Mouse (Mus musculus): ENCODE measurements around the gene Cdc42ep5. TPM values are rescaled to one million over a fixed set of nuclear protein-coding genes. Genes with fewer than 3 reads are reported as not detected.
"Not testable (repeated sequence)": the region's sequence is repeated elsewhere in the genome, so short reads cannot be mapped to it uniquely, and the experiment has no call there.

Cdc42ep5 gene
- total RNA-seq (2022) = 1 to 10 TPM; 1.5 to 2.2 (median 2.0) TPM

DNA sequence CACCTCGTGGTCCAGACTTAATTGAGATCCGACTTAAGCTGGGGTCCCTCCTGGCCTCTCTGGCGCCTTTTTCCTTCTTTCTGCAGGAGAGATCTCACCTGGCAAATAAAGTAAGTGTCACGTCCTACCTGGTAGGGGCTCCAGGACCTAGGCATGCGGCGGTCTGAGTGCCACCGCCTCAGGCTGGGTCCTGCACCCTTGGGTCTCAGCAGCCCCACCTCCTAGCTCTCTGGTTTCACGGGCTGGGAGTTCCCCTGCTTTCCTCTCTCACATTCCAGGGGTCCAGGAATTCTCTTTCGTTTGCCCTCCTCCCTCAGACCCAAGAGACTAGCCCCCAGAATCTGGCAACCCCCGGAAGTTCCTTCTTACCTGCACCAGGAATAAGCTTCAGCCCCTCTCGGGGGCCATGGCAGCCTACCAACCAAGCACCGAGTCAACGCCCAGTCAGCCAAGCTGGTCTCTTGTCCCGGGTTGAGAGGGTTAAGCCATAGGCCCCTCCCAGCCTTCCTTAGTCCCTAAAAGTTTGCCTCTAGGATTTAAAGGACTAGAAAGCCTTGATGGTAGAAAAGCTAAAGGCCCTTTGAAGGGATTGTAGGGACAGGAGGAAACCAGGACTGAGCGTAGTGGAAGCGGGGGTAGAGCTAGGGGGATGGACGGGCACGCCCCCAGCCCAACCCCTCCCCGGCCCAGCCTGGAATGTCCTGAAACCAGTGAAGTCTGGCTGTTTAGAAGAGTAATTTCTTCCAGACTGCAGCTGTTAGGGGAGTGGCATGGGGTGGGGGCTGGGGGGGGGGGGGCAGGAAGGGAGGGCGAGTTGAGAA, at the start of gene Cdc42ep5:
TSS of gene Cdc42ep5 (minus strand) at position 771 of the 821 bp plus-strand sequence.
- peak; percentile 42 to 43 for DNase-seq (ENCODE audit: low spot score in 2 of 2)

DNA sequence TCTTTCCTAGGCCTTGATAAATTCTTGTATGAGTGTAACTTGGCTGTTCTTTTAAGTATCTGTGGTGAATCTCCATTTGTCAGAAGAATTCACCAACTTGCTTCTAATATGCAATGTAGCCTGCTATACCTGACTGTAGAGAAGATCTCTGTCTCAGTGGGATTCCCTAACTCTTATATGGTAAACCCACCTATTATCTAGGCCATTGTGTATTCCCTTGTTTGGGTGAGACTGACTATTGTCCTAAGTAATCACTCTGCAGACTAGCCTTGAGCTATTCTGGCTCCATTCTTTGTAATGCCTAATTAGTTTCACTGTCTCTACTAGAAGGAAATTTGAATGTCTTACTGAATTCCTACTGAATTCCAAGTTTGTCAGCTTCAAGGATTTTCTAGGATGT, 48.8 kb upstream of the Cdc42ep5 start:
- not testable (repeated sequence) for DNase-seq (ENCODE audit: low spot score in 2 of 2)

DNA sequence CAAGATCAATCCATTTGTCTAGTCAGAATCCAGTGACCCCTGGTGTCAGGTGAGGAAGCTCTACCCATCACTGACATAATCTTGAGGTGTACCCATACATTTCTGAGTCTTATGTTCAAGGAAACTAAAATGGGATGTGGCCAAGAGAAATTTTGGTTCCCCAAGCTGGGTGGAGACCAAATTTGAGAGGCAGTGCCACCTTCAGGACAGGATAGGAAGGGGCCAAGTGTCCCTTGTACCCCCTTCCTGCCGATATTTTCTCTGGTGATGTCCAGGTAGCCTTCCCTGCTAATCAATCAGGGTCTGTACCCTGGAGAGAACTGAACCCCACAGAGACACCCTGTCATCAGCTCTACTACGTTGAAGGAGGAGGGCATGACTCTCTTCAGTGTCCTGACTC, 44.0 kb upstream of the Cdc42ep5 start:
- DNase-seq (ENCODE audit: low spot score in 2 of 2) = no peak

DNA sequence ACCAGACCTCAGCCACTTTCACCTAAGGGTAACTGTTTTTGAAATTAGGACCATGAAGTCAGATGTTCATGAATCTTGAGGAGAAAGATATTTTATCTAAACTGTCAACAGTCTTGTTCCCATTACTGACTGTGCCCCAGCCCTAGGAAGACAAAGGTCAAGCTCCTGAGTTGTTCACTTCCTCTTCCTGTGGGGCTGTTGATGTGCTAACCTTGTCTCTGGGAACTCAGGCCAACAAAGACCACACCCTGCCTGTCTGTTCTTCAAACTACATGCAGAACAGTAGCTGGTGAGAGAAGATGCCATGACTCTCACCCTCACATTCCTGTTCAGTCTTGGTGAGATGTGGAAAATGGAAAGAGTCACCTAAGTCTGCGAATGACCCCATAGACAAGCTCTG, 42.5 kb upstream of the Cdc42ep5 start:
- DNase-seq (ENCODE audit: low spot score in 2 of 2) = no peak

DNA sequence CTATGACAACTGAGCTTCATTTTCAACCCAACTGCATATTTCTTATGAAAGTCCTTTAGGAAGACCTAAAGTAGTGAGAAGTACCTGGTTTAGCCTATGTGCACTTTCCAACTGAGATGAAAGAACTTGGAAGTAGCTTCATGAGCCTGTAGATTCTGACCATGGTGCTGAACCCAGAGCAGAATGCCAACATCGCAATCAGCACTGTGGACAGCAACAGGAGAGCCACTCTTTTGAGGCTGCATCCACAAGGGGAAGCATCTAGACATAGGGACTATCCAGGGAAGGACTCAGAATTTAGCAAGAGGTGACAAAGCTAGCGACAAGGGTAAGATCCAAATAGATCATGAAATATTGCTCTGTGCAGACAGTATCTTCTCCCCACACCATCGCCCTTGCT, 13.8 kb upstream of the Cdc42ep5 start:
- DNase-seq (ENCODE audit: low spot score in 2 of 2) = no peak

DNA sequence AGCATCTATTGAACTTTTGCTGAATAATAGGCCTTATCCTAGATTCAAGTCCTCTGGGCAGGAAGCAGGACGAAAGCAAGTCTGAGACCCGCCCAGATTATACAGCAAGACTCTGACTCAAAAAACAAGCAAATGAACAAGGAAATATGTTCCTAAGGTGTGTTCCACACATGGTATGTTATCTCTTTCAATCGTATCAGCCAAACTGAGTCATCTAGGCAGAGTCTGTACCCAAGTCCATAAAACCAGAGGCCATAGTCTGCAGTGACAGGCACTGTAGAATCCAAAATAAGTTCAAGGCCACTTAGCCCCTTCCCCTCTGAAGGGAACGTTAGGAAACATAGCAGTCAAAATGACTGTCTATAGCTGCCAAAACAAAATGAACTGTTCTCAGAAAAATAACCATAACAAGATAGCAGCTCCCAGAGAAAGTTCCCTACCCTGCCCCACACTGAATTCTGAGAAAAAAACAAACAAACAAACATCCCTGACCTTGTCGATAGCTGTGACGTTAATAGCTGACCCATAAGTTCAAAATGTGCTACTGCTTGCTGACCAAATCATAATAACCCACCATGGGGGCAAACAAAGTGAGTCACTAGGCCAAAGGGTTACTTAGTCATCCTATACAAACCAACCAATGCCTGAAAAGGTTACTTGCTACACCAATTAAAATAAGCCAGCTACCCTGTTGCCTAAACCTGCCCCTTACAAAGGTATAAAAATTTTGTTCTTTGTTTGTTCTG, 5.7 kb upstream of the Cdc42ep5 start:
- DNase-seq (ENCODE audit: low spot score in 2 of 2) = no peak

DNA sequence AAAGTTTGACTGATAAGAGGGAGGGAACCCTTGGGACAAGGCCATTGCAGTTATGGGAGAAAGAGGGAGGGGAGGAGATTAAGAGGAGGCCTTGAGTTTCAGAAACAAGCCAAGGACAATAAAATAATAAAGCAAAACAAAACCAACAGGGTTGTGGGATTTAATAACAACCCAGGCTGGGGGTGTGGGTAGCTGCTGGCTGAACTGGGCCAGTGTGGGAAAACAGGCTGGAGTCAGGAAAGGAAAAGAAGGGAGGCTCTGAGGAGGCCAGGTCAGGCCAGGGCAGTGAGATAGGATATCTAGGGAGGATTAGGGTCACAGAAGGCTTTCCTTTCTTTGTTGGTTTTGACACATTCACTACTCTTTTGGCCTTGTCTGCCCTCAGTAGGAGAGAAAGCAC, 2.4 kb upstream of the Cdc42ep5 start:
- no peak for DNase-seq (ENCODE audit: low spot score in 2 of 2)

DNA sequence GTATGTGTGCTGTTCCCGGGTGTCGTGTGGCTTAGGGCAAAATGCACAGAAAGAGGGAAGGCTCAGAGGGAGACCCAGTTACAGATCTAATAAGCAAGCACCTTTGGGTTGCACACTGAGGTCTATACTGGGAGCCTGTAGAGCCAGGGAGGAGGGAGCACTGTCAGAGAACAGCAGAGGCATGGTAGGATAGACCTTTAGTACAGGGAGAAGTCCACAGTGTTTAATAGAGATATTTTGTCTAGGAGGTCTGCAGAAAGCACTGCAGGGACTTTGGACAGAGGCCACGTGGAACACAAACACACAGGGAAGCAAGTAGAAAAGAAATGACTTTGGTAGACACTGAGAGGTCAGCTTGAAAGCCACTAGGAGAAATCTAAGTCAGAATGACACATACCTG, 626 bp upstream of the Cdc42ep5 start:
- DNase-seq (ENCODE audit: low spot score in 2 of 2) = no peak

DNA sequence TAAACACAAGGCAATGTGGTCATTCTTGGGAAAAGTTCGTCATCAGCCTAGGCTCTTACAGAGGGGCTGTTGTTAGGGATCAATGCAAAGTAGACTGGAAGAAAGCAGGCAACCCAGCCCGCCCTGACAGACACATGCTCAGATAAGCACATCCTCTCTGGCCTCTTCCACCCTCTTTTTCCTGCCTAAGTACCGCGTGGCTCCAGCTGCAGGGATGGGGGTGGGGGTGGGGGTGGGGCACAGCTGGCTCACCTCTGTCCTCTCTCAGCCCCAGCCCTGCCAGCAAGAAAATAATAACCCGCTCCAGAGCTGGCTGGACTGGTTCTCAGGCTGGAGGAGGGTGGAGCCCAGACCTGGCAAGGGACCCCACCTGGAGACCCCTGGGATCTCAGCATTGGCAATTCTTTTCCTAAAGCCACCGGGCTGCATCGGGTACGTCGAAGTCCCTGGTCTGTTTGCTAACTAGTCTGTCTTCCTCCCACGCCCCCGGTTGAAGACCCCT, 1.0 kb downstream of the Cdc42ep5 start:
- no peak for DNase-seq (ENCODE audit: low spot score in 2 of 2)

DNA sequence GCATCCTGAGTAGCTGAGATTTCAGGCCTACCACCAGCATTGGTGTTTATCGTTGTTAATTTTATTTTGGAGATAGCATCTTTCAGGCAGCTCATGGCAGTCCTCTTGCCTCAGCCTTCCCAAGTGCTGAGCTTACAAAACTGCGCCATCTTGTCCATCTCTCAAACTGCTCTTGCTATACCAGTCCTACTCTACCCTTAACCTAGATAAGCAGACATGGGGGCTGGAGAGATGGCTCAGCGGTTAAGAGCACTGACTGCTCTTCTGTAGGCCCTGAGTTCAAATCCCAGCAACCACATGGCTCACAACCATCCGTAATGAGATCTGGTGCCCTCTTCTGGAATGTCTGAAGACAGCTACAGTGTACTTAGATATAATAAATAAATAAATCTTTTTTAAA, 3.1 kb downstream of the Cdc42ep5 start:
- DNase-seq (ENCODE audit: low spot score in 2 of 2) = not testable (repeated sequence)

DNA sequence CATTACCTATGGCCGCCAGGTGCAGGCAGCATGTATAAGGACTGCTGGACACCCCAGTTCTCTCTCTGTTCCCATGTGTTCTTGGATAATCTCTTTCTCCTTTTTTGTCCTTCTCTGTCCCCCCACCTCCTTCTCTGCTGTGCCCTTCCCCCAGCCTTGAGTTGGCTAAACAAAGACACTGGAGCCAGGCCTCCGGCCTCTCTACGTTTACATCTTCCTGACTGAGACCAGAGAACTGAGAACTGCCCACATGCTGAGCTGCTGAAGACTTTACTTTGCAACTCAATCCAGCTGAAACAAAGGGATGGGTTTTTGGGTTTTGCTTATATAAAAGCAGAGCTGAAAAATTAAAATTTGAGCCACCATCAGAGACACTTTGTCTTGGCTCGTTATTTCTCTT, 9.7 kb downstream of the Cdc42ep5 start:
- no peak for DNase-seq (ENCODE audit: low spot score in 2 of 2)

DNA sequence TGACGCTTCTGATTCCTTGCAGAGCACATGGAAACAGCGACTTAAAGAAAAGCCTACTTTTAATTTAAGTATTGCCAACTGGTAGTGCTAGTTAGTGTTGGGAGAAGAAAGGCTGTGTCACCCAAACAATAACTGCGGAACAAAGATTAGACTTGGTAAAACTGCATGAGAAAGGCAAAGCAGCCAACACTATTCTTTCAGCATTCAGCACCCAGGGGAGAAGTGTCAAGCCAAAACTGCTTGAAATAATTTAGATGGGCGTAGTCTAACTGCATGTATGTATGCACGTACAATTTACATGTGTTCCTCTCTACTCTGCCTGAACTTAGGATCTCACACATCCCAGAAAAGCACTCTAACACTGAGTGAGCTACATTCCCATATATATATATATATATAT, 10.3 kb downstream of the Cdc42ep5 start:
- no peak for DNase-seq (ENCODE audit: low spot score in 2 of 2)

DNA sequence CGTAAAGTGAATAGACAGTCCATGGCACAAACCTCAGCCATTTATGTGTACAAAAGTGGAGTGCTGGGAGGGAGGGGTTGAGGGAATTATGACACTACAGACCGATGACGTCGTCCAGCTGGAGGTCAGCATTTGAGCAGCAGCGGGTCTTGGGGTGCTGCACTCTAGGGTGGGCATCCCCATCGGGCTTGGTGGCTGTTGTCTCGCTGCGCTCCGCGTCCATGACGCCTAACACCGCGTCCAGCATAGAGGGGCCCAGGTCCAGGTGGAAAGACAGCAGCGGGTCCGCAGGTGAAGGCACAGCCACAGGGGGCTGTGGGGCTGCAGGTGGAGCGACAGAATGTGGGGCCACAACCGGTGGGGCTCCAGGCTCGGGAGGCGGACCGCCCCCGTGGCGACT, 13.4 kb downstream of the Cdc42ep5 start:
- DNase-seq (ENCODE audit: low spot score in 2 of 2) = no peak

DNA sequence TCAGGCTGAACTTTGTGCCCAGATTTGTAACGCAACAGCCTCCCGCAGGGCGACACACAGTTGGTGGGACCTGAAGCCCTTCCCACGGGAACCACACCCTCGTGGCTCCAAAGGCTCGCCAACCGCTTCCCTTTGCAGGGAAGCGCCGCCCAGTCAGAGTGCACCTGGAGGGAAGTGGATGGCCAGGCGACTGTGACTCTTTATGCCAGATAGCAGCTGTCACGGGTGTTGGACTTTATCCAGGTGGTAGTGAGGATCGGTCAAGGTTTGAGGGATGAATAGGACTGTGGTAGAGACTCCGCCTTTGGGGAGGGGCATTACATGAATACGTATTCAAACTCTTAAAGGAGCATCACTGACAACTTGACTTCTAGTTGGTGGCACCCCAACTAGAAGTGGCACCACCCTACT, 13.8 kb downstream of the Cdc42ep5 start:
- no peak for DNase-seq (ENCODE audit: low spot score in 2 of 2)

DNA sequence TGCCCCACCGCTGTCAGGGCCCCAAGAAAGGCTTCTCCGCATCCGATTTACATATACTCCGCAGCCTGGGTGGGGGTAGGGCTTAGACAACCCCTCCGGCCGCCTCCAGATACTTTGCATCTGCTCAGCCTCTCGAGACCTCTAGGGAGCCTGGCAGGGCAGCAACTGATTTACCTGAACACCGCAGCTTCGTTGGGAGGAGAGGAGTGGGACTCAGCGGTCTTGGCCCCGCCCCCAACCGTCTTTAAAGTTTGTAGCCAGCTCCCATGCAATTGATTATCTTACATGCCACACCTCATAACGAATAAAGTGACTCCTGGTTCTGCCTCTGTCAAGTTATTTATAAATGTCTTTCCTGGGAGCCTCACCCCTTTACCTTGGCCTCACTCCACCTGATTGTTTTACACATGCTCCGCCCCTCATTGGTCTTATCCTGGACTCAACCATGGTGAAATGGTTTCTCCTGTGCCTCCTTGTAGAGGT, 14.6 kb downstream of the Cdc42ep5 start, which contains the start of gene Leng9:
TSS of gene Leng9 (minus strand) at position 316 of the 483 bp plus-strand sequence.
- peak in 1 of 2 experiments; percentile 31 for DNase-seq (ENCODE audit: low spot score in 2 of 2)

DNA sequence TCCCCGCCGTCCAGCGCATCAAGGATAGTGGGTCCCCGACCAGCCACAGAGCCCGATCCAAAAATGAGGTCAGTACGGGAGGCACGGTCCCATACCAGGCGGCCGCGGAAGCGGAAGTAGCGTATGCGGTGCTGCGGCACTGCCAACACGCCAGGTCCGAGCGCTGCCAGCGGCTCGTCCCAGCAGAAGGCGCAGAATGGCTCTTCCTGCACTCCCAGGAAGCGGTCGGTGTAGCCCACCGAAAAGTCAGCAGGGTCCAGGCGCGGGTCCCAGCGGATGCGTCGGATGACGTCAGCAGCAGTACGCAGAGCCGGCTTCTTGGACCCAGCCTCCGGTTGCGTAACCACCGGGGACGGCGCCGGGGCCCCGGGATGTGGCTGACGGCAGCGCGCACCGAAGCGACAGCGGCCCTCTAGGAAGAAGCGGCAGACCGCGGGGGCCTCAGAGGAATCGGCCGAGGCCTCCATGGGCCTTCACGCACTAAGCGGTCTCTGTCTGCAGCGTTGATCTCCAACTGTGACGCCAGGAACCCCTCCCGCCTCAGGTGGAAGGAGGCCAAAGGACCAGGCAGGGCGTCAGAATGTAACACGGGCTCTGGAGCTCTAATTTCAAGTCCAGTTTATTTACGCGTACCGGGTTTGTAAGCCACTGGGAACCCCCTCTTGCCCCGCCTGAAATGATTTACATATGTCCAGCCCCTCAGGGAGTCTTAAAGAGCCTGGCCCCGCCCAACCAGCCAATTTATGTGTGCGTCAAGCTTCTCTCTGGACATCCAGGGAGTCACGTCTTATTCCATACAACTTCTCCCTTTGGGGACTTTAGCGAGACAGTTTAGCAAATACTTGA, 15.2 kb downstream of the Cdc42ep5 start:
- peak; percentile 77 to 78 for DNase-seq (ENCODE audit: low spot score in 2 of 2)

DNA sequence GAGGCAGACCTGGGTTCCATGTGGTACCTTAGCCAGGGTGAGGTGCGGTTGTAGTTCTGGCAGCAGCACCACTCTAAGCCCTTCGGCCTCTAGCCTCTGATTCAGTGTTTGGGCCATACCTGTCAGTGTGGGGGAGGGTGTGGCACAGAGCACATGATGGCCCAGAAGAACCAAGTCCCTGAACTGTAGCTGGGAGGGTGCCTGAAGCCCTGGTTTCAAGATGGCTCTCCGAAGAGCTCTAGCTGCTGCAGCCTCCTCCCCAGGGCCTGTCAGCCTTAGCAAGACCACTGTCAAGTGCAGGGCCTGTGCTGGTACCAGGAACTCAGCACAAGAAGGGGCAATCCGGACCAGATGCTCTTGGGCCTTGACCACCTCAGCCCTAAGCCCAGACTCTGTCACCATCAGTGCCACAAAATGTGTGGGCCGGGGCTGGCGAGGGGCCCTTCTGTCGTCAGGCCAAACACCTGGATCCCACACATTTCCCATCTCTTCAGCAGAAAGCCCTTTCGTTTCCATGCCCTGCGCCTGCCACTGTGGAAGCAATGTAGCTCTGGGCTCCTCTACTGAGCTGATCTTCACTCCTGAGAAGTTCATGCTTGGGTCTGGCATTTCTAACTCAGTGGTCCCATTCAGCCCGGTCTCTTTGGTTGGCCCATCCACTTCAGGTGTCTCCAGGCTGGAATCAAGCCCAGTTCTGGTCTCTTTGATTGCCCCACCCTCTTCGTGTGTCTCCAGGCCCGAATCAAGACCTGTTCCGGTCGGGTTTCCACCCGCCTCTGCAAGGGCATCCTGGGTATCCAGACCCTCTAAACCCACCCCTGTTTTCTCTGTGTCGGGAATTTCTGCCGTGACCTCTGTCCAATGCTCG, 16.1 kb downstream of the Cdc42ep5 start:
- no peak for DNase-seq (ENCODE audit: low spot score in 2 of 2)

DNA sequence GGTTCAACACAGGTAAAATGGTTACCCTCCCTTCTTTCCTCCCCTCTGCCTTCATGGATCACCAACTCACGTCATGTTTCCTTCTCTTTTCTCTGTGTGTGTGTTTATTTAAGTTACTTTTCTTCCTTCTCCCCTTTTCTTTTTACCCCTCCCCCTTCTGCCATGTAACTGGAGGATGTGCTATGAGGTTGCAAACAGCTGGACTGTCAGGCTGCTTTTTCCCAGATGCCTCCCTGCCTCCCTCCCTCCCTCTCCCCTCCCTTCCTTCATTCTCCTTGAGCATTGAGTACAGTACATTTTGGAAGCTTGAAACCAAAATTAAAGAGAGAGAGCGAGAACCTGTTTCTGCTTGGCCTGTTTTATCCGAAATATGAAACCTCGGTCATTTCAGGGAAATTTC, 16.8 kb downstream of the Cdc42ep5 start:
- no peak for DNase-seq (ENCODE audit: low spot score in 2 of 2)

DNA sequence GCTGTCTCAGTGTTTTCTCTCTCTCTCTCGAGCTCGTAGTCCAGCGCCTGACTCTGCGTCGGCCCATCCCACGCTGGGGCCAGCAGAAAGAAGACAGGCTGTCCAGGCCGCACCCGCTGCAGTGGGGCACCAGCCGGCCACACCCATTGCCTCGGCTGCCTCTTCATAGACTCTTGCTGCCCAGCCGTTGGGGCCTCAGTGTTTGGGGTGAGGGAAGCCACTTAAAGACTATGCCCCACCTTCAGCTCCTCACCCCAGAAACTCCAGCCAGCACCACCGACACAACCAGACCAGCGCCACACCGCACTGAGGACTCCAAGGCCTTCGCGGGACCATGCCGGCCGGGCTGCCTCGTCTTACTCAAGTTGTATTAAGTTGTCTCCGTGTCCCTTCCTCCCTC, 17.3 kb downstream of the Cdc42ep5 start:
- no peak for DNase-seq (ENCODE audit: low spot score in 2 of 2)

Data from gastrocnemius, adult 8-10 months (tissue).